9 mouse cellular contexts compared by ENCODE assay signal in the genomic region with DNA sequence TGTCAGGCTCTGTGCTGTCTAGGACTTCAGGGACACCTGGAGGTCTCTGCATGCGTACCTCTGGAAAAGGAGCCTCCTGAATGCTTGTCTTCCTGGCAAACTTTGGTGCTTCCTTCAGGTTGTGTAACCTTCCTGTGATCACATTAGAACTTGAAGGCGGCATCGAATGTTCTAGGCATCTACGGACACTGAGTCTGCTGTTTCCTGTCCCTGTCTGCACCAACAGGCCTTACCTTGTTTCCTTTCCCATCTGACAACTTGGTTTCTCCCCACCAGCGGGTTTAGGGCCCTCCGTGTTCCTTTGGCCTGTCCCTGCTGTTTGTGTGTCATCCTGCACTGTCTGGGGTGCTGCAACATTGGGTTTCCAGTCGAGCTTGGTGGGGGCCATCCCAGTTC. TPM values are rescaled to one million over a fixed set of nuclear protein-coding genes. Genes with fewer than 3 reads are reported as not detected.
DNase-seq lines count a peak whose midpoint lies in the region; ATAC-seq and TF ChIP-seq lines count a peak whose summit lies in the region.
"Had no signal": no experiment of that assay in that cellular context is flagged by ENCODE, and none has a peak within 500 bp of the region (broad histone marks: within the 10 kb centered on the region; RNA-seq: fewer than 3 reads in every experiment).

No protein-coding gene starts in this region.

- TF ChIP-seq EP300 in CH12.LX (IDR thresholded peaks at IDR 0.05; ENCODE audit: low read length): no peak
- no peak for TF ChIP-seq EP300 in liver, embryonic 14.5 days (IDR thresholded peaks at IDR 0.05; ENCODE audit: low read depth)

- H3K27ac ChIP-seq in kidney, postnatal 0 days: peak overlapping the region; percentile 94
- H3K27ac ChIP-seq in CH12.LX (ENCODE audit: insufficient read depth, low read depth): peak overlapping the region; percentile 76
- peak overlapping the region; percentile 84; the same call in 1 of the 2 replicates for H3K27ac ChIP-seq in embryonic facial prominence, embryonic 10.5 days (replicated peaks)
- no peak overlapping the region; the same call in 1 of the 2 replicates for H3K27ac ChIP-seq in liver, embryonic 14.5 days

- WGBS in kidney, postnatal 0 days: 77% methylated on average over 7 of the region's 7 CpGs
- WGBS in embryonic facial prominence, embryonic 10.5 days: 86% methylated on average over 7 of the region's 7 CpGs
- WGBS in liver, embryonic 14.5 days (ENCODE audit: insufficient replicate concordance): 59% methylated on average over 7 of the region's 7 CpGs

- TF ChIP-seq POLR2A in CH12.LX (IDR thresholded peaks at IDR 0.05; ENCODE audit: low read depth, low read length): no peak

- H3K4me3 ChIP-seq in kidney, postnatal 0 days (replicated peaks; ENCODE audit: low read depth, low read length): no peak overlapping the region
- H3K4me3 ChIP-seq in CH12.LX (replicated peaks in 1 of 3; ENCODE audit: low read depth in 2 of 3, low read length in 2 of 3, poor library complexity in 1 of 3): peak overlapping the region in 2 of 3 experiments; percentile 14 to 19
- no peak overlapping the region for H3K4me3 ChIP-seq in embryonic facial prominence, embryonic 10.5 days
- H3K4me3 ChIP-seq in liver, embryonic 14.5 days (ENCODE audit: insufficient read depth in 1 of 2, low read depth in 2 of 2, low read length in 2 of 2): no peak overlapping the region

- peaks cover 36% of the 10 kb centered on the region for H3K4me1 ChIP-seq in kidney, postnatal 0 days (replicated peaks; ENCODE audit: insufficient read depth, low read length)
- H3K4me1 ChIP-seq in CH12.LX (ENCODE audit: control insufficient read depth in 1 of 2, insufficient read depth in 2 of 2): peaks cover 36 to 77% of the 10 kb centered on the region in 2 experiments
- H3K4me1 ChIP-seq in embryonic facial prominence, embryonic 10.5 days: peaks cover 92% of the 10 kb centered on the region
- H3K4me1 ChIP-seq in liver, embryonic 14.5 days (replicated peaks; ENCODE audit: control insufficient read depth in 2 of 2, insufficient read depth in 2 of 2, low read length in 1 of 2): peaks cover 36 to 40% of the 10 kb centered on the region in 2 experiments

- no peaks in the 10 kb centered on the region for H3K27me3 ChIP-seq in kidney, postnatal 0 days (ENCODE audit: insufficient read depth, low read length)
- H3K27me3 ChIP-seq in CH12.LX (replicated peaks): no peaks in the 10 kb centered on the region
- H3K27me3 ChIP-seq in embryonic facial prominence, embryonic 10.5 days (replicated peaks; ENCODE audit: low read depth, poor library complexity, severe bottlenecking): 0 out of 2 replicates have a peak, but pooled peaks cover 3% of the 10 kb centered on the region
- no peaks in the 10 kb centered on the region for H3K27me3 ChIP-seq in liver, embryonic 14.5 days (ENCODE audit: control insufficient read depth, insufficient read depth, low read length)

- H3K9me3 ChIP-seq in kidney, postnatal 0 days (replicated peaks; ENCODE audit: low read length): no peaks in the 10 kb centered on the region
- H3K9me3 ChIP-seq in CH12.LX (replicated peaks; ENCODE audit: low read length): no peaks in the 10 kb centered on the region
- no peaks in the 10 kb centered on the region for H3K9me3 ChIP-seq in embryonic facial prominence, embryonic 10.5 days
- H3K9me3 ChIP-seq in liver, embryonic 14.5 days (ENCODE audit: control insufficient read depth, low read length): no peaks in the 10 kb centered on the region

- H3K79me2 ChIP-seq in CH12.LX (replicated peaks; ENCODE audit: control insufficient read depth, extremely low read depth, insufficient read depth, poor library complexity, severe bottlenecking): peaks cover 24% of the 10 kb centered on the region

- H3K4me2 ChIP-seq in kidney, postnatal 0 days (ENCODE audit: low read length): no peak overlapping the region
- H3K4me2 ChIP-seq in CH12.LX (ENCODE audit: insufficient read depth, low read depth, poor library complexity, severe bottlenecking): peak overlapping the region; percentile 91
- peak overlapping the region; percentile 83 for H3K4me2 ChIP-seq in liver, embryonic 14.5 days (ENCODE audit: low read depth)

- H3K9ac ChIP-seq in kidney, postnatal 0 days (ENCODE audit: low read depth, low read length): no peak overlapping the region
- H3K9ac ChIP-seq in CH12.LX (ENCODE audit: insufficient read depth, low read depth): peak overlapping the region; percentile 1; the same call in 1 of the 2 replicates
- H3K9ac ChIP-seq in liver, embryonic 14.5 days (replicated peaks): no peak overlapping the region

- no peak for TF ChIP-seq CTCF in kidney, postnatal 0 days (IDR thresholded peaks at IDR 0.05; ENCODE audit: low read depth)
- TF ChIP-seq CTCF in CH12.LX (conservative IDR thresholded peaks at IDR 0.05 in 1 of 2, IDR thresholded peaks at IDR 0.05 in 1 of 2; ENCODE audit: low read depth in 2 of 2, low read length in 2 of 2): no peak
- no peak for TF ChIP-seq CTCF in liver, embryonic 14.5 days (IDR thresholded peaks at IDR 0.05; ENCODE audit: low read depth)

- in situ Hi-C loops in CH12.LX (cut with MboI; ENCODE audit: low pct_ligation_motif_present, low pct_unique_long_range_greater_than_20kb, low sequenced_read_pairs): loop anchor here (5.0 kb wide), 1 partner anchor 75 kb away; no protein-coding TSS in a partner anchor

- dilution Hi-C loops in CH12.LX (cut with MboI; ENCODE audit: extremely low pct_ligation_motif_present, extremely low pct_unique_long_range_greater_than_20kb, low sequenced_read_pairs): no loop called here

- no peak for ATAC-seq in kidney, postnatal 0 days (replicated peaks; ENCODE audit: low FRiP score, low read depth)
- no peak for ATAC-seq in liver, embryonic 14.5 days (ENCODE audit: insufficient read depth)
- no peak for ATAC-seq in erythroid progenitor cell, adult 5-6 weeks (replicated peaks; ENCODE audit: low FRiP score, poor library complexity, severe bottlenecking)

- DNase-seq in kidney, postnatal 0 days (ENCODE audit: low spot score): no peak
- DNase-seq in kidney, postnatal 36 days: no peak
- DNase-seq in CH12.LX (ENCODE audit: extremely low read depth): no peak
- DNase-seq in embryonic facial prominence, embryonic 10.5 days (ENCODE audit: low spot score): no peak
- no peak for DNase-seq in liver, embryonic 14.5 days (ENCODE audit: low read depth in 3 of 3, low spot score in 3 of 3)
- no peak for DNase-seq in adrenal gland, adult 2 months
- DNase-seq: cerebellum, adult 8-10 months; kidney, postnatal 14 days had no signal

- TF ChIP-seq RAD21 in CH12.LX (IDR thresholded peaks at IDR 0.05; ENCODE audit: low read depth, low read length): no peak

- H3K36me3 ChIP-seq in kidney, postnatal 0 days (ENCODE audit: insufficient read depth, low read length): no peaks in the 10 kb centered on the region
- H3K36me3 ChIP-seq in CH12.LX (replicated peaks in 1 of 2; ENCODE audit: control insufficient read depth in 1 of 2, insufficient read depth in 1 of 2, low read length in 1 of 2): peaks cover 5 to 74% of the 10 kb centered on the region in 2 experiments
- H3K36me3 ChIP-seq in embryonic facial prominence, embryonic 10.5 days (replicated peaks): peaks cover 20% of the 10 kb centered on the region
- no peaks in the 10 kb centered on the region for H3K36me3 ChIP-seq in liver, embryonic 14.5 days (replicated peaks; ENCODE audit: control insufficient read depth, insufficient read depth, low read depth)

TF ChIP-seq in CH12.LX, 34 proteins besides CTCF, POLR2A, EP300 and RAD21:
- no peak for TF ChIP-seq PAX5 (IDR thresholded peaks at IDR 0.05; ENCODE audit: low read length)
- no peak for TF ChIP-seq BHLHE40 (IDR thresholded peaks at IDR 0.05; ENCODE audit: low read depth, low read length)
- no peak for TF ChIP-seq TBP (conservative IDR thresholded peaks at IDR 0.05; ENCODE audit: low read depth, low read length)
- TF ChIP-seq RCOR1 (conservative IDR thresholded peaks at IDR 0.05; ENCODE audit: low read depth, low read length): no peak
- TF ChIP-seq JUN (IDR thresholded peaks at IDR 0.05; ENCODE audit: insufficient read depth, low read depth, low read length): no peak
TF ChIP-seq in CH12.LX: peak in this region for 0.

RNA-seq across cellular contexts. Expression of a gene that starts 21.7 kb away (rescaled TPM):
- 6.4 and 8.8 TPM in 2 replicates for polyA plus RNA-seq in kidney, postnatal 0 days (2015; fragmentation: Nextera tagmentation; extraction: Ambion mirVana)
- total RNA-seq in CH12.LX (2012; rRNA removed) (11.3 and 11.8 TPM in 2 replicates), CH12.LX (2014; rRNA removed) (3.1 and 4.0 TPM in 2 replicates)
- 12.8 and 18.7 TPM in 2 replicates for polyA plus RNA-seq in CH12.LX (2012; ENCODE audit: insufficient read length, low read depth)
- 14.1 and 14.8 TPM in 2 replicates for polyA plus RNA-seq in embryonic facial prominence, embryonic 10.5 days (2016; fragmentation: Nextera tagmentation; extraction: Ambion mirVana)
- polyA plus RNA-seq in liver, embryonic 14.5 days (2012; rRNA removed): 5.8 and 6.8 TPM in 2 replicates
- 3.1 and 3.5 TPM in 2 replicates for polyA plus RNA-seq in liver, embryonic 14.5 days (2014; fragmentation: Nextera tagmentation; extraction: Ambion mirVana)
- 5.0 and 14.8 TPM in 2 replicates for total RNA-seq in erythroid progenitor cell, adult 5-6 weeks (2015; ENCODE audit: low replicate concordance)
- total RNA-seq in erythroid progenitor cell, adult 5-6 weeks (2017; ENCODE audit: low replicate concordance): 2.6 and 10.1 TPM in 2 replicates
- 10 to 100 TPM; 18.5 to 22.7 TPM for total RNA-seq in adrenal gland, adult 2 months (2021)
- polyA plus RNA-seq in adrenal gland, adult 2 months (2012; rRNA removed): 75.8 and 77.7 TPM in 2 replicates

RNA-seq across cellular contexts. Expression of a gene that starts 40.7 kb away (rescaled TPM):
- polyA plus RNA-seq in kidney, postnatal 0 days (2015; fragmentation: Nextera tagmentation; extraction: Ambion mirVana): 5.6 and 5.8 TPM in 2 replicates
- 10.9 and 11.3 TPM in 2 replicates for total RNA-seq in CH12.LX (2012; rRNA removed)
- 5.3 and 5.6 TPM in 2 replicates for total RNA-seq in CH12.LX (2014; rRNA removed)
- 20.3 and 23.4 TPM in 2 replicates for polyA plus RNA-seq in CH12.LX (2012; ENCODE audit: insufficient read length, low read depth)
- 4.8 and 5.1 TPM in 2 replicates for polyA plus RNA-seq in embryonic facial prominence, embryonic 10.5 days (2016; fragmentation: Nextera tagmentation; extraction: Ambion mirVana)
- polyA plus RNA-seq in liver, embryonic 14.5 days (2012; rRNA removed): 2.4 TPM in 2 replicates
- 1.1 and 1.8 TPM in 2 replicates for polyA plus RNA-seq in liver, embryonic 14.5 days (2014; fragmentation: Nextera tagmentation; extraction: Ambion mirVana)
- total RNA-seq in erythroid progenitor cell, adult 5-6 weeks (2015; ENCODE audit: low replicate concordance): 3.8 and 6.1 TPM in 2 replicates
- 1.9 and 3.5 TPM in 2 replicates for total RNA-seq in erythroid progenitor cell, adult 5-6 weeks (2017; ENCODE audit: low replicate concordance)
- total RNA-seq in adrenal gland, adult 2 months (2021): 10 to 100 TPM; 19.7 to 24.6 TPM
- polyA plus RNA-seq in adrenal gland, adult 2 months (2012; rRNA removed): 17.2 and 18.2 TPM in 2 replicates

Comparison
In these comparisons a context has a peak if more than half of its experiments do, and no peak if none do; other contexts are left out.
1. H3K4me3 ChIP-seq: peak in CH12.LX (2 of 3); none in kidney, postnatal 0 days (single experiment), embryonic facial prominence, embryonic 10.5 days (single experiment) and liver, embryonic 14.5 days (0 of 2).